Mouse (Mus musculus): ENCODE measurements at regions not wholly inside any gene's neighbourhood (a gene's known extent, or its start where the extent isn't known, plus 50 kb on each side); places are given as distances from the start of the nearest gene placed in this dataset.

GRCm38 (mm10) chr6:31168730-31169129, 209.9 kb upstream of the Klf14 start:
- H3K27ac ChIP-seq (ENCODE audit: control insufficient read depth, insufficient read depth, low read length) = no peak overlapping the region
- H3K4me3 ChIP-seq (ENCODE audit: control insufficient read depth, insufficient read depth, low read length) = no peak overlapping the region
- DNase-seq = no peak
- H3K4me1 ChIP-seq (replicated peaks; ENCODE audit: control insufficient read depth, insufficient read depth, low read length) = no peaks in the 10 kb centered on the region
- no peak for TF ChIP-seq POLR2A (IDR thresholded peaks at IDR 0.05; ENCODE audit: control insufficient read depth, extremely low read depth, insufficient read depth, low read length, poor library complexity)
- TF ChIP-seq CTCF (IDR thresholded peaks at IDR 0.05; ENCODE audit: borderline replicate concordance, control insufficient read depth, extremely low read depth, insufficient read depth, low read length, poor library complexity) = no peak
- no peaks in the 10 kb centered on the region for H3K36me3 ChIP-seq (ENCODE audit: control insufficient read depth, insufficient read depth, low read length)
- no peaks in the 10 kb centered on the region for H3K27me3 ChIP-seq (ENCODE audit: control insufficient read depth, insufficient read depth, low read length)
- 79% methylated on average over 3 of the region's 3 CpGs for WGBS

- Histone ChIP-seq H3K27me3 (ENCODE audit: control insufficient read depth, insufficient read depth, low read length) (no peaks in the 10 kb centered on the region), H3K4me3 (ENCODE audit: control insufficient read depth, insufficient read depth, low read length) (no peak overlapping the region), H3K36me3 (ENCODE audit: control insufficient read depth, insufficient read depth, low read length) (no peaks in the 10 kb centered on the region), H3K4me1 (replicated peaks; ENCODE audit: control insufficient read depth, insufficient read depth, low read length) (no peaks in the 10 kb centered on the region), H3K27ac (ENCODE audit: control insufficient read depth, insufficient read depth, low read length) (no peak overlapping the region)
- TF ChIP-seq CTCF (IDR thresholded peaks at IDR 0.05; ENCODE audit: borderline replicate concordance, control insufficient read depth, extremely low read depth, insufficient read depth, low read length, poor library complexity) (no peak), POLR2A (IDR thresholded peaks at IDR 0.05; ENCODE audit: control insufficient read depth, extremely low read depth, insufficient read depth, low read length, poor library complexity) (no peak)
- 89% methylated on average over 9 of the region's 9 CpGs for WGBS
- DNase-seq = no peak
These were observed 210.5 kb upstream of the Klf14 start for GRCm38 (mm10) chr6:31169343-31169742.

- TF ChIP-seq CTCF (IDR thresholded peaks at IDR 0.05; ENCODE audit: borderline replicate concordance, control insufficient read depth, extremely low read depth, insufficient read depth, low read length, poor library complexity) (no peak), POLR2A (IDR thresholded peaks at IDR 0.05; ENCODE audit: control insufficient read depth, extremely low read depth, insufficient read depth, low read length, poor library complexity) (no peak)
- H3K27me3 ChIP-seq (ENCODE audit: control insufficient read depth, insufficient read depth, low read length) = no peaks in the 10 kb centered on the region
- H3K36me3 ChIP-seq (ENCODE audit: control insufficient read depth, insufficient read depth, low read length) = no peaks in the 10 kb centered on the region
- no peak overlapping the region for H3K27ac ChIP-seq (ENCODE audit: control insufficient read depth, insufficient read depth, low read length)
- no peaks in the 10 kb centered on the region for H3K4me1 ChIP-seq (replicated peaks; ENCODE audit: control insufficient read depth, insufficient read depth, low read length)
- 81% methylated on average over 9 of the region's 9 CpGs for WGBS
- H3K4me3 ChIP-seq (ENCODE audit: control insufficient read depth, insufficient read depth, low read length) = no peak overlapping the region
- DNase-seq = no peak
These were observed 211.2 kb upstream of the Klf14 start for GRCm38 (mm10) chr6:31169868-31170600.

GRCm38 (mm10) chr6:31171831-31172569, 213.1 kb upstream of the Klf14 start:
- no peaks in the 10 kb centered on the region for H3K36me3 ChIP-seq (ENCODE audit: control insufficient read depth, insufficient read depth, low read length)
- 93% methylated on average over 10 of the region's 10 CpGs for WGBS
- H3K27me3 ChIP-seq (ENCODE audit: control insufficient read depth, insufficient read depth, low read length) = no peaks in the 10 kb centered on the region
- no peak for TF ChIP-seq POLR2A (IDR thresholded peaks at IDR 0.05; ENCODE audit: control insufficient read depth, extremely low read depth, insufficient read depth, low read length, poor library complexity)
- TF ChIP-seq CTCF (IDR thresholded peaks at IDR 0.05; ENCODE audit: borderline replicate concordance, control insufficient read depth, extremely low read depth, insufficient read depth, low read length, poor library complexity) = no peak
- no peak overlapping the region for H3K27ac ChIP-seq (ENCODE audit: control insufficient read depth, insufficient read depth, low read length)
- DNase-seq = no peak
- peaks cover 9% of the 10 kb centered on the region for H3K4me1 ChIP-seq (replicated peaks; ENCODE audit: control insufficient read depth, insufficient read depth, low read length)
- H3K4me3 ChIP-seq (ENCODE audit: control insufficient read depth, insufficient read depth, low read length) = no peak overlapping the region

- Histone ChIP-seq H3K27ac (ENCODE audit: control insufficient read depth, insufficient read depth, low read length) (no peak overlapping the region), H3K36me3 (ENCODE audit: control insufficient read depth, insufficient read depth, low read length) (no peaks in the 10 kb centered on the region), H3K27me3 (ENCODE audit: control insufficient read depth, insufficient read depth, low read length) (no peaks in the 10 kb centered on the region), H3K4me3 (ENCODE audit: control insufficient read depth, insufficient read depth, low read length) (no peak overlapping the region), H3K4me1 (replicated peaks; ENCODE audit: control insufficient read depth, insufficient read depth, low read length) (peaks cover 9% of the 10 kb centered on the region)
- 34% methylated on average over 6 of the region's 6 CpGs for WGBS
- DNase-seq = no peak
- TF ChIP-seq CTCF (IDR thresholded peaks at IDR 0.05; ENCODE audit: borderline replicate concordance, control insufficient read depth, extremely low read depth, insufficient read depth, low read length, poor library complexity) = no peak
- no peak for TF ChIP-seq POLR2A (IDR thresholded peaks at IDR 0.05; ENCODE audit: control insufficient read depth, extremely low read depth, insufficient read depth, low read length, poor library complexity)
These were observed 216.9 kb upstream of the Klf14 start for GRCm38 (mm10) chr6:31175769-31176168.

GRCm38 (mm10) chr6:31176368-31176767, 217.5 kb upstream of the Klf14 start:
- no peak for TF ChIP-seq POLR2A (IDR thresholded peaks at IDR 0.05; ENCODE audit: control insufficient read depth, extremely low read depth, insufficient read depth, low read length, poor library complexity)
- TF ChIP-seq CTCF (IDR thresholded peaks at IDR 0.05; ENCODE audit: borderline replicate concordance, control insufficient read depth, extremely low read depth, insufficient read depth, low read length, poor library complexity) = no peak
- peaks cover 9% of the 10 kb centered on the region for H3K4me1 ChIP-seq (replicated peaks; ENCODE audit: control insufficient read depth, insufficient read depth, low read length)
- DNase-seq = peak; percentile 51
- no peak overlapping the region for H3K4me3 ChIP-seq (ENCODE audit: control insufficient read depth, insufficient read depth, low read length)
- H3K36me3 ChIP-seq (ENCODE audit: control insufficient read depth, insufficient read depth, low read length) = no peaks in the 10 kb centered on the region
- H3K27ac ChIP-seq (ENCODE audit: control insufficient read depth, insufficient read depth, low read length) = peak overlapping the region; percentile 10; the same call in 1 of the 2 replicates
- no peaks in the 10 kb centered on the region for H3K27me3 ChIP-seq (ENCODE audit: control insufficient read depth, insufficient read depth, low read length)
- 24% methylated on average over 8 of the region's 8 CpGs for WGBS

Data from thymus, adult 2 months (tissue).